Mouse (Mus musculus): ENCODE measurements around the gene Atxn7. TPM values are rescaled to one million over a fixed set of nuclear protein-coding genes. Genes with fewer than 3 reads are reported as not detected.

Atxn7 gene
- polyA plus RNA-seq (2014; fragmentation: Nextera tagmentation; extraction: Ambion mirVana) = 3.2 and 5.2 TPM in 2 replicates

DNA sequence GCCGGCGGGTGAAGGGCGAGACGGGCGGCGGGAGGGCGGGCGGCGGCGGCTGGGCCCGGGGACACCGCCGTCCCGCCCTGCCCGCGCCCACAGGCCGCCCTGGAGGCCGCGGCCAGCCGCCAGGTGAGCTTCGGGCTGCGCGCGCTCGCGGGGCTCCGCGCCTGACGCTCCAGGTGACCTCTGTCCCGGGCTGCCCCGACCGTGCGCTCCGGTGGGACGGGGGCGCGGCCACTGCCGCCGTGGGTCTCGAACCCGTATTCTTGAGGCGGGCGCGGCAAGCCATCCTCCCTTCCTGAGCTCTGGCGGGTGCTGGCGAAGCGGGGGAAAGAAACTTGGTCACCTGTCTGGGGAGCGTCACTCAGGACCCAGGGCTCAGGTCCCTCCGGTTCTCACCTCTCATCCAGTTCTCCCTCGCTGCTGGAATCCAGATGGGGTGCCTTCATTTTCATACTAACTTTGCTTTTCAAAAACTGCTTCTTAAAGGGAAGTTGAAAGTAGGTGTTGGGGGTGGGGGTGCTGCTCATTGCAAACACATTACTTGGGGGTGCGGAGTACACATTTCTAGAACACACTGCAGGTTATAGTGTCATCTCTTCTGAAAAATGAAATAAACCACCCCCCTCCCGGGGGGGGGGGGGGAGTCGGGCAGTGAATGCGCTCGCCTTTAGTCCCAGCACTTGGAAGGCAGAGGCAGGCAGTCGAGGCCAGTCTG lies at the start of gene Atxn7, which contains the start of gene Thoc7:
Atxn7 (plus strand) TSS at position 40 of the 712 bp plus-strand sequence.
Thoc7 (minus strand) TSS at position 452 of the 712 bp plus-strand sequence.
- H3K4me2 ChIP-seq = peak within 1 kb of the TSS; percentile 71
- peak within 1 kb of the TSS; percentile 68 for H3K27ac ChIP-seq (ENCODE audit: low read depth, low read length)
- WGBS (ENCODE audit: insufficient replicate concordance) = 8% methylated on average over 31 of the region's 56 CpGs
- H3K4me1 ChIP-seq (ENCODE audit: control insufficient read depth, insufficient read depth, low read length) = peaks cover 6% of the 10 kb centered on the region; the same call in 1 of the 2 replicates
- peak within 1 kb of the TSS; percentile 97 for H3K9ac ChIP-seq (ENCODE audit: low read depth, low read length)
- H3K27me3 ChIP-seq (ENCODE audit: control insufficient read depth, insufficient read depth, low read length) = no peaks in the 10 kb centered on the region
- H3K36me3 ChIP-seq (ENCODE audit: control insufficient read depth, insufficient read depth, low read length) = no peaks in the 10 kb centered on the region
- peak; percentile 62 for ATAC-seq (replicated peaks; ENCODE audit: insufficient number of reproducible peaks, low FRiP score, low TSS enrichment)
- peak within 1 kb of the TSS; percentile 71 for H3K4me3 ChIP-seq (ENCODE audit: low read depth, low read length)
- no peaks in the 10 kb centered on the region for H3K9me3 ChIP-seq (replicated peaks; ENCODE audit: control insufficient read depth, low read length)

DNA sequence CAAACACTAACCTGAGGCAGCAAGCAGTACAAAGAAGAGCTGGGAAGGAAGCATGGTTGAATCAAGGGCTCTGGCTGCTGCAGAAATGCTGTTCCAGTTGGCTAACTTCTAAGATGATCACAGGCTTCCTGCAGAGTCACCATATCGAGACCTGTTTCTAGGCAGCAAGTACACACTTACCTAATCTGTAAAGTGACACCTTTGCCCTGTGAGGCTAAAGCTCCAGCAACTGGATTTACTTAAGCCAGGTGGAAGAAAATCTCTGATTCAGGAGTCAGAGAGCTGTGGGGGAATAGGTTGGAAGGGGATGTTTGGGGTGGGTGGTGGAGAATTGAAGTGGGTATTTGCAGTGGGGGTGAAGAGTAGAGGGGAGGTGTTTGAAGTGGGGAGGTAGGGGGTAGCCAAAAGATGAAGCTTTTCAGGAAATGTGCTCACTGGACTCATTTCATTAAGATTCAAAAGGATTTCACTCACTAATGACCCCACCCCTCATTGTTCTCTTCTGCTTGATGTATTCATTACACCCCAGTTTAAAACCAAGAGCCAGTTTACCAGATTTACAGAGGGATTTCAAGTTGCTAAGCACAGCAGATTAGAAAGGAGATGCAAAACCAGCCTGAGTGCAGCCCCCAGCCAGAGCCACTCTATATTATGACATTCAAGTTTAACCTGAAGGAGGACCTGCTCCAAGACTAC lies 46.7 kb upstream of the Atxn7 start, which contains the start of gene Gm281:
Gm281 (minus strand) TSS at position 92 of the 696 bp plus-strand sequence.
- no peaks in the 10 kb centered on the region for H3K27me3 ChIP-seq (ENCODE audit: control insufficient read depth, insufficient read depth, low read length)
- H3K4me3 ChIP-seq (ENCODE audit: low read depth, low read length) = no peak within 1 kb of the TSS
- 39% methylated on average over 1 of the region's 1 CpGs for WGBS (ENCODE audit: insufficient replicate concordance)
- no peaks in the 10 kb centered on the region for H3K4me1 ChIP-seq (ENCODE audit: control insufficient read depth, insufficient read depth, low read length)
- H3K9me3 ChIP-seq (replicated peaks; ENCODE audit: control insufficient read depth, low read length) = no peaks in the 10 kb centered on the region
- no peak for ATAC-seq (replicated peaks; ENCODE audit: insufficient number of reproducible peaks, low FRiP score, low TSS enrichment)
- H3K4me2 ChIP-seq = no peak within 1 kb of the TSS
- H3K27ac ChIP-seq (ENCODE audit: low read depth, low read length) = no peak within 1 kb of the TSS
- no peak within 1 kb of the TSS for H3K9ac ChIP-seq (ENCODE audit: low read depth, low read length)
- no peaks in the 10 kb centered on the region for H3K36me3 ChIP-seq (ENCODE audit: control insufficient read depth, insufficient read depth, low read length)

GRCm38 (mm10) chr14:13915207-13915606 lies 46.0 kb upstream of the Atxn7 start:
- H3K4me2 ChIP-seq = no peak overlapping the region
- no peak overlapping the region for H3K9ac ChIP-seq (ENCODE audit: low read depth, low read length)
- no peak overlapping the region for H3K4me3 ChIP-seq (ENCODE audit: low read depth, low read length)
- ATAC-seq (replicated peaks; ENCODE audit: insufficient number of reproducible peaks, low FRiP score, low TSS enrichment) = no peak
- H3K4me1 ChIP-seq (ENCODE audit: control insufficient read depth, insufficient read depth, low read length) = no peaks in the 10 kb centered on the region
- H3K27ac ChIP-seq (ENCODE audit: low read depth, low read length) = no peak overlapping the region
- H3K27me3 ChIP-seq (ENCODE audit: control insufficient read depth, insufficient read depth, low read length) = no peaks in the 10 kb centered on the region
- 71% methylated on average over 4 of the region's 4 CpGs for WGBS (ENCODE audit: insufficient replicate concordance)
- H3K9me3 ChIP-seq (replicated peaks; ENCODE audit: control insufficient read depth, low read length) = no peaks in the 10 kb centered on the region
- H3K36me3 ChIP-seq (ENCODE audit: control insufficient read depth, insufficient read depth, low read length) = no peaks in the 10 kb centered on the region

DNA sequence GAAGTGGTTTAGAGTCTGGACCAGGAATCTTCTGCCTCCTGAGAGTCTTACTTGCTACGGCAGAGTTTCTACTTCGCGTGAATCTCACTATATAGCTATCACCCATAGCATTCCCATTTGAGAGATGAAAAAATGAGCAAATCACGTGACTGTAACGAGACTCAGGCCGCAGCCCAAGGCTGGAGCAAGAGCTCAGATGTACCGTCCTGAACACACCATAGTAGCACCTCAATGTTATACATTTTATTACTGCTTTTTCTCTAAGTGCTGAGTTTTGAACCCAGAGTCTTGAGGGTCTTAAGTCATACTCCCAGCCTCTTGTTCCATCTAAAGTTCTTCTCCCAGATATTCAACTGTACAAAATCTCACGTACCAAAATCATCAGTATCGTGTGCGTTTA lies 44.0 kb upstream of the Atxn7 start:
- no peak overlapping the region for H3K4me2 ChIP-seq
- H3K4me1 ChIP-seq (ENCODE audit: control insufficient read depth, insufficient read depth, low read length) = no peaks in the 10 kb centered on the region
- no peak overlapping the region for H3K4me3 ChIP-seq (ENCODE audit: low read depth, low read length)
- H3K27me3 ChIP-seq (ENCODE audit: control insufficient read depth, insufficient read depth, low read length) = no peaks in the 10 kb centered on the region
- no peaks in the 10 kb centered on the region for H3K36me3 ChIP-seq (ENCODE audit: control insufficient read depth, insufficient read depth, low read length)
- no peak overlapping the region for H3K9ac ChIP-seq (ENCODE audit: low read depth, low read length)
- ATAC-seq (replicated peaks; ENCODE audit: insufficient number of reproducible peaks, low FRiP score, low TSS enrichment) = no peak
- WGBS (ENCODE audit: insufficient replicate concordance) = 79% methylated on average over 10 of the region's 10 CpGs
- no peak overlapping the region for H3K27ac ChIP-seq (ENCODE audit: low read depth, low read length)
- no peaks in the 10 kb centered on the region for H3K9me3 ChIP-seq (replicated peaks; ENCODE audit: control insufficient read depth, low read length)

DNA sequence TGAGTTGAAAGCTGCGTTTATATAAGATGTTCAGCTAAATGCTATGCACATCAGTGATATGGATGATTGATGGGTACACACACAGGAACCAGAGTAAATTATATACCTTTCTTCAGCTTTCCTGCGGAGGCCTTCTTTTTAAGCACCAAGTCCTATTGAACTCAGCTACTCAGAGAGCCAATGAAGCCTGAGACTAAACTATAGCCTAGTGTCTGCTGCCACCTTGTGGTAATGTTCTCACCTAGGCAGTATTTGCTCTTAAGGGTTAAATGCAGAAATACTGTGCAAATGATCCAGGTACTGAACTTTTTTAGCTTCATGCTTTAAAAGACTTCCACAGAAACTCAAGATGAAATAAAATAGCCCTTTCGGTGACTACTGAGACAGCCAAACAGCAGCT lies 43.6 kb upstream of the Atxn7 start:
- H3K27me3 ChIP-seq (ENCODE audit: control insufficient read depth, insufficient read depth, low read length) = no peaks in the 10 kb centered on the region
- 36% methylated on average over 3 of the region's 3 CpGs for WGBS (ENCODE audit: insufficient replicate concordance)
- H3K9ac ChIP-seq (ENCODE audit: low read depth, low read length) = no peak overlapping the region
- no peaks in the 10 kb centered on the region for H3K9me3 ChIP-seq (replicated peaks; ENCODE audit: control insufficient read depth, low read length)
- no peak overlapping the region for H3K4me3 ChIP-seq (ENCODE audit: low read depth, low read length)
- no peak for ATAC-seq (replicated peaks; ENCODE audit: insufficient number of reproducible peaks, low FRiP score, low TSS enrichment)
- H3K4me1 ChIP-seq (ENCODE audit: control insufficient read depth, insufficient read depth, low read length) = no peaks in the 10 kb centered on the region
- no peak overlapping the region for H3K4me2 ChIP-seq
- no peaks in the 10 kb centered on the region for H3K36me3 ChIP-seq (ENCODE audit: control insufficient read depth, insufficient read depth, low read length)
- H3K27ac ChIP-seq (ENCODE audit: low read depth, low read length) = no peak overlapping the region

- H3K9me3 ChIP-seq (replicated peaks; ENCODE audit: control insufficient read depth, low read length) = no peaks in the 10 kb centered on the region; the same call in 1 of the 2 replicates
- no peaks in the 10 kb centered on the region for H3K27me3 ChIP-seq (ENCODE audit: control insufficient read depth, insufficient read depth, low read length)
- no peaks in the 10 kb centered on the region for H3K36me3 ChIP-seq (ENCODE audit: control insufficient read depth, insufficient read depth, low read length)
- WGBS (ENCODE audit: insufficient replicate concordance) = 21% methylated on average over 25 of the region's 31 CpGs
- H3K4me3 ChIP-seq (ENCODE audit: low read depth, low read length) = peak overlapping the region; percentile 42
- H3K9ac ChIP-seq (ENCODE audit: low read depth, low read length) = peak overlapping the region; percentile 63
- peak overlapping the region; percentile 70 for H3K4me2 ChIP-seq
- H3K4me1 ChIP-seq (ENCODE audit: control insufficient read depth, insufficient read depth, low read length) = no peaks in the 10 kb centered on the region
- ATAC-seq (replicated peaks; ENCODE audit: insufficient number of reproducible peaks, low FRiP score, low TSS enrichment) = peak; percentile 57; the same call in 1 of the 2 replicates
- no peak overlapping the region for H3K27ac ChIP-seq (ENCODE audit: low read depth, low read length)
Measured at GRCm38 (mm10) chr14:13933290-13934051, 27.8 kb upstream of the Atxn7 start.

DNA sequence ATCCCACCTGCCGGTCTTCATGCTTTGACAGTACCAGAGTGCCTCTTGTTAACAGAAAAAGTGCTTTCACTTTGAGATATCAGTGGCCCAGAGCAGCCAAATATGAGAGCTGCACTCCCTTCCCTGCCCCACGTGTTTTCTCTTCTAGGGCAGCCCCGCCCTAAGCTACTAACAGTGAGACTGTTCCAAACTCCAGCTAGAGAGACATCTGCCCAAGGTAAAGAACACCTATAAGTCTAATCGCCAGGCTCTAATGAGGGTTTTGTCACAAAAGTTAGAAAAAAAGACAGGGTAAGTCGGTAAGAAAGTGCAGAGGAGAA lies 27.2 kb upstream of the Atxn7 start:
- Histone ChIP-seq H3K4me1 (ENCODE audit: control insufficient read depth, insufficient read depth, low read length) (no peaks in the 10 kb centered on the region), H3K27ac (ENCODE audit: low read depth, low read length) (no peak overlapping the region), H3K9ac (ENCODE audit: low read depth, low read length) (peak overlapping the region; percentile 63; the same call in 1 of the 2 replicates), H3K36me3 (ENCODE audit: control insufficient read depth, insufficient read depth, low read length) (no peaks in the 10 kb centered on the region), H3K4me2 (peak overlapping the region; percentile 70), H3K4me3 (ENCODE audit: low read depth, low read length) (peak overlapping the region; percentile 42), H3K9me3 (replicated peaks; ENCODE audit: control insufficient read depth, low read length) (no peaks in the 10 kb centered on the region; the same call in 1 of the 2 replicates), H3K27me3 (ENCODE audit: control insufficient read depth, insufficient read depth, low read length) (no peaks in the 10 kb centered on the region)
- no peak for ATAC-seq (replicated peaks; ENCODE audit: insufficient number of reproducible peaks, low FRiP score, low TSS enrichment)
- 38% methylated on average over 5 of the region's 5 CpGs for WGBS (ENCODE audit: insufficient replicate concordance)

GRCm38 (mm10) chr14:13944686-13945085 lies 16.6 kb upstream of the Atxn7 start:
- no peak overlapping the region for H3K27ac ChIP-seq (ENCODE audit: low read depth, low read length)
- no peaks in the 10 kb centered on the region for H3K27me3 ChIP-seq (ENCODE audit: control insufficient read depth, insufficient read depth, low read length)
- WGBS (ENCODE audit: insufficient replicate concordance) = 85% methylated on average over 4 of the region's 4 CpGs
- no peaks in the 10 kb centered on the region for H3K9me3 ChIP-seq (replicated peaks; ENCODE audit: control insufficient read depth, low read length)
- no peak overlapping the region for H3K4me3 ChIP-seq (ENCODE audit: low read depth, low read length)
- H3K4me2 ChIP-seq = no peak overlapping the region
- no peaks in the 10 kb centered on the region for H3K4me1 ChIP-seq (ENCODE audit: control insufficient read depth, insufficient read depth, low read length)
- H3K9ac ChIP-seq (ENCODE audit: low read depth, low read length) = no peak overlapping the region
- no peak for ATAC-seq (replicated peaks; ENCODE audit: insufficient number of reproducible peaks, low FRiP score, low TSS enrichment)
- H3K36me3 ChIP-seq (ENCODE audit: control insufficient read depth, insufficient read depth, low read length) = peaks cover 13% of the 10 kb centered on the region
